Mouse (Mus musculus) spleen, adult 2 months (tissue): ENCODE data around the gene Sema6d. TPM values are rescaled to one million over a fixed set of nuclear protein-coding genes. Genes with fewer than 3 reads are reported as not detected.

ENCODE experiments used
- DNase-seq, 2 experiments: peaks; one replicate each; pipeline versions ENCODE4 v3.0.0 to v3.0.0-alpha.2; 2012 to 2021; ENCODE audit warnings: low spot score in 2 of 2, low read depth in 1 of 2
- H3K27ac ChIP-seq: fragments of 200-500 bp; 2 replicates; pipeline ENCODE4 v1.5.1; 2012; ENCODE audit warnings: low read length, inconsistent platforms; ENCODE audit not compliant: insufficient read depth
- H3K27me3 ChIP-seq: fragments of 200-500 bp; 2 replicates; pipeline ENCODE4 v1.6.1; 2012; ENCODE audit warnings: mild to moderate bottlenecking, moderate library complexity, low read length, inconsistent platforms; ENCODE audit not compliant: control insufficient read depth, insufficient read depth
- H3K36me3 ChIP-seq: fragments of 200-500 bp; 2 replicates; pipeline ENCODE4 v1.6.1; 2012; ENCODE audit warnings: mild to moderate bottlenecking, low read length, inconsistent platforms; ENCODE audit not compliant: control insufficient read depth, insufficient read depth
- H3K4me1 ChIP-seq: fragments of 200-500 bp; 2 replicates; pipeline ENCODE4 v1.6.1; 2011; ENCODE audit warnings: inconsistent platforms; ENCODE audit not compliant: control insufficient read depth, insufficient read depth, insufficient read length
- H3K4me3 ChIP-seq: fragments of 200-500 bp; 2 replicates; pipeline ENCODE4 v1.5.1; 2011; ENCODE audit warnings: mild to moderate bottlenecking, inconsistent platforms; ENCODE audit not compliant: insufficient read depth, insufficient read length; ENCODE audit errors: extremely low read depth
- CTCF ChIP-seq: fragments of 200-500 bp; IDR thresholded peaks from 2 replicates; pipeline ENCODE4 v1.5.1; 2011; ENCODE audit warnings: mild to moderate bottlenecking, inconsistent platforms; ENCODE audit not compliant: insufficient read depth, insufficient read length, insufficient replicate concordance; ENCODE audit errors: extremely low read depth
- POLR2A ChIP-seq: fragments of 200-500 bp; IDR thresholded peaks from 2 replicates; pipeline ENCODE4 v1.6.1; 2011; ENCODE audit warnings: low read depth, low read length, inconsistent platforms
- WGBS: fragments of 180-500 bp; shearing (Covaris S2); methylation state at CpG from one replicate; pipeline ENCODE4 v1.1.7; 2018; 5-methylcytosine and 5-hydroxymethylcytosine counted together
- polyA plus RNA-seq: library from polyadenylated mRNA; depleted of rRNA; stranded (reverse); fragments of >200 nt; gene quantifications from 2 replicates; pipeline ENCODE4 v1.2.3, GENCODE M21; 2012

Gene Sema6d
- polyA plus RNA-seq, 1 experiment: 8.9 TPM

DNA sequence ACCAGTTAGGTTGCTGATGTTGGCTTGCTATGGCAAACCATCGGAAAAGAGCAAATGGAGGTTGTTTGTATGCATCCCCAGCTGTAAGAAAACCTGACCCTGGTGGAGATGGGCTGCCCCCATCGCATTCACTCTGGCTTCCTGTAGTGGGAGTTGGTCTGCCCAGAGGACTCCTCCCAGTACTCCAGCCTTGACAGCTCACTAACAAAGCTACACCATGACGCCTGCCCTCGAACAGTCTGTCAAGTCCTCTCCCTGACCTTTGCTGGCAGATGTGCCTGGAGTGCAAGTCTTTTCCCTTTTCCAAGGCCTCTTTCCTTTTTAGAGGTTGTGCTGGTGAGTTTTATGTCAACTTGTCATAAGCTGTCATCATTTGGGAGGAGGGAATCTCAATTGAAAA lies 388.8 kb downstream of the Sema6d start:
- Histone ChIP-seq H3K36me3 (no peaks in the 10 kb centered on the region), H3K27ac (no peak overlapping the region), H3K27me3 (no peaks in the 10 kb centered on the region), H3K4me3 (no peak overlapping the region), H3K4me1 (no peaks in the 10 kb centered on the region)
- 81% methylated on average over 4 of the region's 4 CpGs for WGBS
- no peak for DNase-seq
- TF ChIP-seq POLR2A: no peak
- TF ChIP-seq CTCF: no peak

GRCm38 (mm10) chr2:124485761-124486160 lies 396.0 kb downstream of the Sema6d start:
- TF ChIP-seq CTCF (no peak), POLR2A (no peak)
- Histone ChIP-seq H3K27ac (no peak overlapping the region), H3K4me3 (no peak overlapping the region), H3K27me3 (no peaks in the 10 kb centered on the region), H3K36me3 (no peaks in the 10 kb centered on the region), H3K4me1 (no peaks in the 10 kb centered on the region)
- WGBS: 97% methylated on average over 1 of the region's 1 CpGs
- DNase-seq: no peak

DNA sequence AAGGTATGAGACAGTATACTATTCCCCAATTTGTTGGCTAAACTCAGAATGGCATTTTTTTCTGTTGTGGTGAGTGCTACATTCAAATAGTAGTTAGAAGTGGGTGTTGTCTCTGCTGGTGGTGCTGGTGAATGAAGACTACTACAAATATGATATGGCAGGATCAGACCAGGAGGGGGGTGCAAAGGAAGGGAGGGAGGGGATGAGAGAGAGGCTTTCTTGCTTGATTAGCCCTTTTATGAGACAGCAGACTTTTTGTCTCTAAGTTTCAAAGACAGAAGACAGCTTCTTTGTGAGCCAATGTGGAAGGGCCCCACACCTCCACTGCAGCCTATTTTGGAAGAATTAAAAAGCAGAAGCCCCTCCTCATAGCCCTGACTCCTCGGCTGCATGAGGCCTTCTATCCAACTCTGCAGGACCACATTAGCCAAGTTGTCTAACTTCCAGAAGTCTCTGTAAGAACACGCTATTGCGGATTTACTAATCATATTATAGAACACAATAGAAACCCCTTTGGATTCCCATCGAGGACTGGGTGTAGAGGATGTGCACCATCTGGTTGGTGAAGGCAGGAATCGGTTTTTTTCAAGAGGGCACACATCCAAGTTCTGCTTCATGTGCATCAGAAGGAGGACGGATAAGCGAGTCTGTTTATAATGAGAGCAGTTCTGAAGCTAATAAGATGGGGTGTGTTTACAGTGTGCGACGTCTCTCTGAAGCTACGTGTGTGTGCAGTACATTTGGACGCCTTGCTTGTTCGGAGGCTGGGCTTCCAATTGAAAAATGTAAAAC lies 400.4 kb downstream of the Sema6d start:
- Histone ChIP-seq H3K4me3 (no peak overlapping the region), H3K27ac (no peak overlapping the region), H3K4me1 (no peaks in the 10 kb centered on the region), H3K27me3 (no peaks in the 10 kb centered on the region), H3K36me3 (no peaks in the 10 kb centered on the region)
- no peak for DNase-seq
- WGBS: 91% methylated on average over 12 of the region's 12 CpGs
- TF ChIP-seq POLR2A: no peak
- TF ChIP-seq CTCF: no peak

DNA sequence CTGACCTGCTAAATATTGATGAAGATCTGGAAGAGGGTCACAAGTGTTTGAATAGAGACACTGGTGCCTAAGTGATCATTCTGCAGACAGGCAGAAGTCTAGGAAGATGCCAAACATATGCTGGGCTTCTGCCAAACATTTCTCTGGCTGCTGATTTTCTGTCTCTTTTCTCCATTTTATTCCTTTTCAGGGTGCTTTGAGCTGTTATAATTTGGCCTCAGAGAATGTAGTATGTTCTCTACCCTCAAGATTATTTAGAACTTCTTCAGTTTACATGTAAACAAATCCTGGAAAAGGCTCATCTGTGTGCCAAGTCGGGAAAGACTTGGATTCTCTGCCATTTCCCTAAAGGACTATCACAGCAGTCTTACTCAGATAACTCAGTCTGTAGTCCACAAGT lies 406.0 kb downstream of the Sema6d start:
- H3K27ac ChIP-seq: no peak overlapping the region
- no peak for DNase-seq
- H3K4me3 ChIP-seq: no peak overlapping the region
- no peaks in the 10 kb centered on the region for H3K36me3 ChIP-seq
- TF ChIP-seq POLR2A: no peak
- TF ChIP-seq CTCF: no peak
- H3K4me1 ChIP-seq: no peaks in the 10 kb centered on the region
- H3K27me3 ChIP-seq: no peaks in the 10 kb centered on the region
- WGBS: 86% methylated on average over 1 of the region's 1 CpGs

DNA sequence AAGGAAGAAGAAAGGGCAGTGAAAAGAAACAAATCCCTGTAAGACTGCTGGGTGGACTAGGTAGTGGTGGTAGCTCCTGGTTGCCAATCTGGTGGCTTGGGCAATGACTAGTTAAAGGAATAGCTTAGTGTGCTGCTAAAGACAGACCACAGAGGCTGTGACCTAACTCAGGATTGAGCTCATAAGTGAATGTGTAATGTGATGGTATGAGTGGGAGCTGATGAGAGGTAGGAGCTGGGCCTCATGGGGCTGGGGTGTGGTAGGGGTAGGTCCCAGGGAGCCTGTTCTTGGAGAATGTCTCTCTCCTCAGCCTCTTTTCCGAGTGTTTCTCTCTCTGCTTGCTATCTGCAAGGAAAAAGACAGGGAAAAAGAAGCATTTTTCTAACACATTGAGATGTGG lies 409.9 kb downstream of the Sema6d start:
- H3K4me1 ChIP-seq: no peaks in the 10 kb centered on the region
- TF ChIP-seq CTCF (no peak), POLR2A (no peak)
- H3K27ac ChIP-seq: no peak overlapping the region
- no peaks in the 10 kb centered on the region for H3K27me3 ChIP-seq
- no peak overlapping the region for H3K4me3 ChIP-seq
- DNase-seq: no peak
- 60% methylated on average over 1 of the region's 1 CpGs for WGBS
- H3K36me3 ChIP-seq: no peaks in the 10 kb centered on the region

DNA sequence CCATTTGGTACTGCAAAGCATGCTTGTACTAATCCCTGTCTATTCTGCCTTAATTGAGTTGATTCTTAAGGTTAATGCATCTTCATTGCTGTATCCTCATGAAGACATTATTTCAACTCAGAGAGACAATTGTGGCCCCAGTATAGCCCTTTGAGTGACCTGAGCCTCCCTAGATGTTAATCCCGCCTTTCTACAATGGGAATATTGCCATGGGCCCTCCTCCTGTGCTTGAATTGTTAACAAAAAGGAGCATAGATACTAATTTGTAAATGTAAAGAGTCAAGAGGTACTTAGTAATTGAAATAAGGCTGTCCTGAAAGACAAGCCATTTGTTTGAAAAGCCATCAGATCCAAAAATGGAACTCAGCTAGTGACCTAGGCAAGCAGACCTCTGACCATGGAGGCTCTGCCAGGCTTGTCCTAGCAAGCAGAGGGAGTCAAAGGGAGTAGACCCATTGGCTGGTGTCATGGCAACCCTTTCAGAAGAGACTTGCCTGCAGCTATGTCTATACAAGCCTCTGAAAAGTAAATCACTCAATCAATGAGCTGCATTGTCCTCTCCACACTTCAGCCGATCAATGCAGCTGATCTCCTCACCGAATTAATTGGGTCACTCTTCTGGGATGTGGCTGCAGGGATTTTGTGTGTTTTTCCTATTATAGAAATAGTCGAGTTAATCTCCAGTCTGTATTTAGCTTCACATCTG lies 416.2 kb downstream of the Sema6d start:
- DNase-seq: no peak
- no peak overlapping the region for H3K4me3 ChIP-seq
- H3K27ac ChIP-seq: no peak overlapping the region
- H3K27me3 ChIP-seq: no peaks in the 10 kb centered on the region
- TF ChIP-seq POLR2A: no peak
- TF ChIP-seq CTCF: no peak
- H3K36me3 ChIP-seq: no peaks in the 10 kb centered on the region
- H3K4me1 ChIP-seq: no peaks in the 10 kb centered on the region
- 62% methylated on average over 4 of the region's 4 CpGs for WGBS

DNA sequence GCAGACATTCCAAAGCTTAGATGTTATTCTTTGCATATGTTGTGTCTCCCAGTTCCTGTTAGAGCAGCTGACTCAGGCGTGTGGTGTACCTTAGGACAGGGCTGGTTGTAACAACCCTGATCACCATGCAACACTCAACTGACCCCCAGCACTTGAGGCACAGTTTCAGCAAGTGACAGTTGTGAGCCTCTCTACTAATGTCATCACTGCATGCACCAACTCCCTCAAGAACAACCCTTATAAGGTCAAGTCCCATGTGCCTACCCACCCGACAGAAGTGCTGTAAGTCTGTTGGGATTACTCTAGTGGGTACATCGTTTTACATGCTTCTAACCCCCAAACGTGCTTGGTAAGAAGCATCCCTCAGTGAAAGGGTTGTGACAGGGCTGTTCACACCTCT lies 418.0 kb downstream of the Sema6d start:
- no peak for TF ChIP-seq POLR2A
- TF ChIP-seq CTCF: no peak
- no peak overlapping the region for H3K4me3 ChIP-seq
- no peaks in the 10 kb centered on the region for H3K4me1 ChIP-seq
- WGBS: 77% methylated on average over 4 of the region's 4 CpGs
- no peak for DNase-seq
- H3K27ac ChIP-seq: no peak overlapping the region
- H3K27me3 ChIP-seq: no peaks in the 10 kb centered on the region
- H3K36me3 ChIP-seq: no peaks in the 10 kb centered on the region
